Mouse (Mus musculus): ENCODE results near the gene Ces2h. TPM values are rescaled to one million over a fixed set of nuclear protein-coding genes. Genes with fewer than 3 reads are reported as not detected.
"Not testable (repeated sequence)": the region's sequence is repeated elsewhere in the genome, so short reads cannot be mapped to it uniquely, and the experiment has no call there.

Ces2h gene
- polyA plus RNA-seq, 1 experiment from 2014 or later: not detected

GRCm38 (mm10) chr8:105060056-105060455 is 59.4 kb downstream of the Ces2h start:
- Histone ChIP-seq H3K4me3 (replicated peaks; ENCODE audit: low read length) (no peak overlapping the region), H3K36me3 (ENCODE audit: control insufficient read depth, insufficient read depth, low read length) (no peaks in the 10 kb centered on the region), H3K27ac (ENCODE audit: low read length) (no peak overlapping the region), H3K4me1 (ENCODE audit: control insufficient read depth, insufficient read depth, low read length) (no peaks in the 10 kb centered on the region), H3K4me2 (ENCODE audit: low read depth, low read length) (no peak overlapping the region), H3K27me3 (ENCODE audit: control insufficient read depth, insufficient read depth, low read length) (no peaks in the 10 kb centered on the region), H3K9ac (ENCODE audit: low read length) (no peak overlapping the region), H3K9me3 (replicated peaks; ENCODE audit: control insufficient read depth, low read length) (0 out of 2 replicates have a peak, but pooled peaks cover 2% of the 10 kb centered on the region)
- no peak for ATAC-seq (ENCODE audit: insufficient read depth, low FRiP score)

DNA sequence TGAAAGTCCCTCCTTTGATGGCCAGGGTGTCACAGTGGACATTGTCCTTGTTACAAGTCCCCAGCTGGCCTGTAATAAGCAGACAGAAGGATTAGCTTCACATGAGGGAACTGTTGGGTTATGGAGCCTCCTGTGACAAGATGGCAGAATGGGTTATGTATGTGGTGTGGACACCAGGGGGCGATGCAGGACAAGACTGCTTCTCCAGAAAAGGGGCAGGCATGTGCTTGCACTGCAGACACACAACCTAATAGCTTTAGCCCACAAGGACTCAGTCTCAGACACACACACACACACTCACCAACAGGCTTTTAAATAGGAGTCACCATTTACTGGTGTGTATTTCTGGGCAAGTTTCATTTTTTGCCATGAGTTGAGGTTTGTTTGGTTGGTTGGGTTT is 66.1 kb downstream of the Ces2h start:
- Histone ChIP-seq H3K9me3 (replicated peaks; ENCODE audit: control insufficient read depth, low read length) (0 out of 2 replicates have a peak, but pooled peaks cover 2% of the 10 kb centered on the region), H3K4me2 (ENCODE audit: low read depth, low read length) (no peak overlapping the region), H3K36me3 (ENCODE audit: control insufficient read depth, insufficient read depth, low read length) (no peaks in the 10 kb centered on the region), H3K4me3 (replicated peaks; ENCODE audit: low read length) (no peak overlapping the region), H3K4me1 (ENCODE audit: control insufficient read depth, insufficient read depth, low read length) (no peaks in the 10 kb centered on the region), H3K9ac (ENCODE audit: low read length) (no peak overlapping the region), H3K27ac (ENCODE audit: low read length) (no peak overlapping the region), H3K27me3 (ENCODE audit: control insufficient read depth, insufficient read depth, low read length) (no peaks in the 10 kb centered on the region)
- no peak for ATAC-seq (ENCODE audit: insufficient read depth, low FRiP score)
- WGBS: 0% methylated on average over 1 of the region's 1 CpGs

DNA sequence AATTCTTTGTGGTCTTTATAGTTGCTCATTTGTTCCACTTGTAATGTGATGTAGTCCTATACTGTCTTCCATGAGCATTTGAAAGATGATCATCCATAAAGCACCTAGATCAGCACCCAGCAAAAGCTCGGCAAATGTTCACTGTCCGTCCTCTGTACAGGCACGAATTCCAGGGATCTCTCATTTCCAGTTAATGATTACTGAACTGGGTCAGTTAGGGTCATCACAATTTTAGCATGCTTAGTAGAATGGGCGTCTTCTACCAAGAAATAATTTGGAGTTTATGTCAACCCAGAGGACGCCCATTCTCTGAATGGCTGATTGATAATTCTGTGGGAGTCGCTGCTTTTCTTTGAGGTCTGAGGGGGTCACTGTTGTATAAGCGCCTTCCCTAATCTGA is 67.3 kb downstream of the Ces2h start:
- not testable (repeated sequence) for H3K4me1 ChIP-seq (ENCODE audit: control insufficient read depth, insufficient read depth, low read length); H3K36me3 ChIP-seq (ENCODE audit: control insufficient read depth, insufficient read depth, low read length)
- WGBS: 60% methylated on average over 7 of the region's 7 CpGs

GRCm38 (mm10) chr8:105068971-105069370 is 68.3 kb downstream of the Ces2h start:
- Histone ChIP-seq H3K36me3 (ENCODE audit: control insufficient read depth, insufficient read depth, low read length) (no peaks in the 10 kb centered on the region), H3K27me3 (ENCODE audit: control insufficient read depth, insufficient read depth, low read length) (no peaks in the 10 kb centered on the region), H3K9me3 (replicated peaks; ENCODE audit: control insufficient read depth, low read length) (no peaks in the 10 kb centered on the region), H3K4me3 (replicated peaks; ENCODE audit: low read length) (no peak overlapping the region), H3K4me1 (ENCODE audit: control insufficient read depth, insufficient read depth, low read length) (no peaks in the 10 kb centered on the region), H3K27ac (ENCODE audit: low read length) (no peak overlapping the region), H3K9ac (ENCODE audit: low read length) (no peak overlapping the region), H3K4me2 (ENCODE audit: low read depth, low read length) (no peak overlapping the region)
- ATAC-seq (ENCODE audit: insufficient read depth, low FRiP score): no peak

More for the DNA sequence above, 67.3 kb downstream of the Ces2h start:
- H3K27me3 ChIP-seq (ENCODE audit: control insufficient read depth, insufficient read depth, low read length); ATAC-seq (ENCODE audit: insufficient read depth, low FRiP score); H3K27ac ChIP-seq (ENCODE audit: low read length); H3K4me2 ChIP-seq (ENCODE audit: low read depth, low read length); H3K9me3 ChIP-seq (replicated peaks; ENCODE audit: control insufficient read depth, low read length); H3K4me3 ChIP-seq (replicated peaks; ENCODE audit: low read length); H3K9ac ChIP-seq (ENCODE audit: low read length): not testable (repeated sequence)

Other genes with a start within 250 kb of the Ces2h start
- 1.0 and 1.5 TPM in 2 replicates for gene Ces2b, start 169.3 kb upstream of the Ces2h start, polyA plus RNA-seq (2015; fragmentation: Nextera tagmentation; extraction: Ambion mirVana)
- gene Ces2c, start 153.8 kb upstream of the Ces2h start, polyA plus RNA-seq (2015; fragmentation: Nextera tagmentation; extraction: Ambion mirVana): 1.4 and 2.2 TPM in 2 replicates
- gene Ces2e, start 74.6 kb upstream of the Ces2h start, polyA plus RNA-seq (2015; fragmentation: Nextera tagmentation; extraction: Ambion mirVana): 5.6 and 7.9 TPM in 2 replicates
- 0.53 and 0.69 TPM in 2 replicates for gene Ces2f, start 53.5 kb upstream of the Ces2h start, polyA plus RNA-seq (2015; fragmentation: Nextera tagmentation; extraction: Ambion mirVana)
- 12.8 and 18.7 TPM in 2 replicates for gene Ces2g, start 39.1 kb upstream of the Ces2h start, polyA plus RNA-seq (2015; fragmentation: Nextera tagmentation; extraction: Ambion mirVana)
- gene Ces3a, start 47.7 kb downstream of the Ces2h start, polyA plus RNA-seq (2015; fragmentation: Nextera tagmentation; extraction: Ambion mirVana): not detected in 2 replicates
- not detected in 2 replicates for gene Ces3b, start 82.9 kb downstream of the Ces2h start, polyA plus RNA-seq (2015; fragmentation: Nextera tagmentation; extraction: Ambion mirVana)
- not detected in 2 replicates for gene Ces4a, start 130.9 kb downstream of the Ces2h start, polyA plus RNA-seq (2015; fragmentation: Nextera tagmentation; extraction: Ambion mirVana)
- gene Cbfb, start 169.8 kb downstream of the Ces2h start, polyA plus RNA-seq (2015; fragmentation: Nextera tagmentation; extraction: Ambion mirVana): 41.8 and 46.1 TPM in 2 replicates
- 29.1 and 30.1 TPM in 2 replicates for gene D230025D16Rik, start 224.3 kb downstream of the Ces2h start, polyA plus RNA-seq (2015; fragmentation: Nextera tagmentation; extraction: Ambion mirVana)